Mouse (Mus musculus) limb, embryonic 11.5 days (tissue): ENCODE measurements around the gene Elf1. TPM values are rescaled to one million over a fixed set of nuclear protein-coding genes. Genes with fewer than 3 reads are reported as not detected.

Source experiments
- ATAC-seq: fragments of 200-750 bp; cut with Nextera tagmentation; 2 replicates; pipeline ENCODE4 v1.8.0; 2017; ENCODE audit warnings: low read depth; ENCODE audit not compliant: insufficient number of reproducible peaks, low FRiP score, low TSS enrichment
- DNase-seq: peaks from one replicate; pipeline ENCODE4 v3.0.0-alpha.2; 2015; ENCODE audit warnings: low spot score
- H3K27ac ChIP-seq: fragments of 300-500 bp; sonication (generic); replicated peaks from 2 replicates; pipeline ENCODE4 v1.5.1; 2014; ENCODE audit warnings: low read depth, mild to moderate bottlenecking, low read length
- H3K27me3 ChIP-seq: fragments of 300-500 bp; sonication (generic); 2 replicates; pipeline ENCODE4 v1.6.1; 2014; ENCODE audit warnings: mild to moderate bottlenecking, low read length, mixed read lengths; ENCODE audit not compliant: control insufficient read depth, insufficient read depth
- H3K36me3 ChIP-seq: fragments of 300-500 bp; sonication (generic); 2 replicates; pipeline ENCODE4 v1.6.1; 2014; ENCODE audit warnings: mild to moderate bottlenecking, low read length, moderate library complexity, mixed read lengths; ENCODE audit not compliant: control insufficient read depth, insufficient read depth
- H3K4me1 ChIP-seq: fragments of 300-500 bp; sonication (generic); 2 replicates; pipeline ENCODE4 v1.6.1; 2014; ENCODE audit warnings: low read length, mixed read lengths; ENCODE audit not compliant: control insufficient read depth, insufficient read depth
- H3K4me2 ChIP-seq: fragments of 300-500 bp; sonication (generic); 2 replicates; pipeline ENCODE4 v1.6.1; 2014; ENCODE audit warnings: low read depth, mild to moderate bottlenecking, moderate library complexity; ENCODE audit not compliant: severe bottlenecking
- H3K4me3 ChIP-seq: fragments of 300-500 bp; sonication (generic); 2 replicates; pipeline ENCODE4 v1.5.1; 2014; ENCODE audit warnings: low read depth, low read length
- H3K9ac ChIP-seq: fragments of 300-500 bp; sonication (generic); 2 replicates; pipeline ENCODE4 v1.6.1; 2014; ENCODE audit warnings: mild to moderate bottlenecking, low read length
- H3K9me3 ChIP-seq: fragments of 300-500 bp; sonication (generic); 2 replicates; pipeline ENCODE4 v1.6.1; 2016; ENCODE audit warnings: low read length; ENCODE audit not compliant: control insufficient read depth
- WGBS: fragments of 180-500 bp; shearing (Covaris S2); extraction: QIAGEN DNeasy Blood & Tissue Kit; methylation state at CpG from one replicate; pipeline ENCODE4 v1.1.7; 2014; 5-methylcytosine and 5-hydroxymethylcytosine counted together
- microRNA-seq: library from miRNA; unstranded; fragments of <30 nt; microRNA quantifications from one replicate; pipeline ENCODE4, GENCODE M21; 2016
- polyA plus RNA-seq: library from polyadenylated mRNA; unstranded; fragments of >200 nt; fragmentation: Nextera tagmentation; extraction: Ambion mirVana; gene quantifications from 2 replicates; pipeline ENCODE4 v1.2.1, GENCODE M21; 2014

Gene Elf1
- polyA plus RNA-seq, 1 experiment from 2014 or later = 7.8 TPM

- ATAC-seq (no peak), DNase-seq (no peak)
- H3K9ac ChIP-seq = no peak overlapping the region
- no peak overlapping the region for H3K4me2 ChIP-seq
- no peaks in the 10 kb centered on the region for H3K27me3 ChIP-seq
- peaks cover 9% of the 10 kb centered on the region; the same call in 1 of the 2 replicates for H3K36me3 ChIP-seq
- H3K4me1 ChIP-seq = no peaks in the 10 kb centered on the region
- no peak overlapping the region for H3K4me3 ChIP-seq
- H3K27ac ChIP-seq = no peak overlapping the region
- 90% methylated on average over 3 of the region's 3 CpGs for WGBS
- H3K9me3 ChIP-seq = no peaks in the 10 kb centered on the region
Measured at GRCm38 (mm10) chr14:79621143-79621542, 140.1 kb downstream of the Elf1 start.

Small RNA genes within 50 kb of the gene (microRNA-seq; reads per million reads assigned to microRNA genes)
- not detected for gene Gm27857

Other genes with a start within 250 kb of the Elf1 start
- not detected in 2 replicates for gene Zfp957, start 233.8 kb upstream of the Elf1 start, polyA plus RNA-seq
- 19.6 and 20.8 TPM in 2 replicates for gene Rgcc, start 179.5 kb upstream of the Elf1 start, polyA plus RNA-seq
- gene Naa16, start 90.4 kb upstream of the Elf1 start, polyA plus RNA-seq = 49.1 and 51.5 TPM in 2 replicates
- 9.0 and 9.9 TPM in 2 replicates for gene Mtrf1, start 83.4 kb upstream of the Elf1 start, polyA plus RNA-seq
- 18.7 and 20.8 TPM in 2 replicates for gene Kbtbd7, start 54.7 kb upstream of the Elf1 start, polyA plus RNA-seq
- 5.8 and 7.3 TPM in 2 replicates for gene Kbtbd6, start 29.4 kb upstream of the Elf1 start, polyA plus RNA-seq
- 58.9 and 59.4 TPM in 2 replicates for gene Wbp4, start 326 bp downstream of the Elf1 start, polyA plus RNA-seq
- gene Sugt1, start 106.5 kb downstream of the Elf1 start, polyA plus RNA-seq = 161 and 165 TPM in 2 replicates
- 15.2 and 18.9 TPM in 2 replicates for gene Cnmd, start 181.0 kb downstream of the Elf1 start, polyA plus RNA-seq